Mouse (Mus musculus): ENCODE data around the gene Efr3b. TPM values are rescaled to one million over a fixed set of nuclear protein-coding genes. Genes with fewer than 3 reads are reported as not detected.
A peak's percentile ranks its signal among the peaks of the same experiment; 100 is the strongest.
"Not testable (repeated sequence)": the region's sequence is repeated elsewhere in the genome, so short reads cannot be mapped to it uniquely, and the experiment has no call there.

Efr3b gene
- polyA plus RNA-seq, 1 experiment from 2014 or later = 33.1 TPM

- Histone ChIP-seq H3K9ac (replicated peaks; ENCODE audit: low read depth, low read length) (peak overlapping the region; percentile 50), H3K27me3 (ENCODE audit: control insufficient read depth, insufficient read depth, low read length) (no peaks in the 10 kb centered on the region), H3K4me2 (ENCODE audit: low read depth, low read length) (peak overlapping the region; percentile 62), H3K4me1 (ENCODE audit: control insufficient read depth, insufficient read depth, low read length) (peaks cover 9% of the 10 kb centered on the region; the same call in 1 of the 2 replicates), H3K9me3 (ENCODE audit: control insufficient read depth, low read length) (no peaks in the 10 kb centered on the region), H3K36me3 (ENCODE audit: control insufficient read depth, insufficient read depth, low read length) (peaks cover 16% of the 10 kb centered on the region), H3K4me3 (ENCODE audit: low read depth, low read length) (peak overlapping the region; percentile 29), H3K27ac (ENCODE audit: low read depth, low read length) (0 out of 2 replicates have a peak overlapping the region, but pooled peaks have one; percentile 22)
- 25% methylated on average over 6 of the region's 6 CpGs for WGBS
- no peak for ATAC-seq (ENCODE audit: low read depth)
Measured at GRCm38 (mm10) chr12:3982257-3982656, 56.5 kb downstream of the Efr3b start.

DNA sequence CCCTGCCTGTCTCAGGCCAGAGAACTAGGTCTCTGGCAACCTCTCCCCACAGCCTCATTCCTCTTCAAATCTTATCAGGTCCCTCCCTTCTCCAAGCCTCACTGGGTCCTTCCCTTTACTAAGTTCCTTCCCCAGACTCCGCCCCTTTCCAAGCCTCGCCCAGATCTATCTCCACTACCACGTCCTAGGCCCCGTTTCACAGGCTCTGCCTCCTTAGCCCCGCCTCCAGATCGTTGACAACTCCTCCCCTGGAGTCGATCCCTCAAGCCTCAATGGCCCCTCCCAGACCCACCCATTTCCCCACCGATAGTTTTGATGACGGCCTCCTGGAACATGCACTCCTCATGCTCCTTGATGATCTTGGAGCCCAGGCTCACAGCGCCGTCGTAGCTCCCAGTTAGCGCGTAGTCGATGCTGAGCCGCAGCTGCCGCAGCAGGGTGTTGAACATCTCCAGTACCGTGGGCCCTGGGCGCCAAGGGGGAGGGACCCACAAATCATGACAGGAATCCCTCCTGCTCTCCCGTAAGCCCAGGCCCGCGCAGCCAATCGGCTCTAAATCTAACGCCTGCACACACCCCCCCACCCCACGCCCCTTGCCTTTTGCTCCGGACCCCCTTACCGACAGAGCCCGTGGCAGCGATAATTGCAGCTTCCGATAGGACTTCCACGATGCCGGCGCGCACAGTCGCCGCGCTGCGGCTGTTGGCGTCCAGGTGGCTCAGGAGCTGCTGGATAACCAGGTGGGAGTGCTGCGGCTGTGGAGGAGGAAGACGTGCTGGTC lies 57.2 kb downstream of the Efr3b start:
- Histone ChIP-seq H3K9ac (replicated peaks; ENCODE audit: low read depth, low read length) (peak overlapping the region; percentile 50), H3K36me3 (ENCODE audit: control insufficient read depth, insufficient read depth, low read length) (peaks cover 23% of the 10 kb centered on the region), H3K27me3 (ENCODE audit: control insufficient read depth, insufficient read depth, low read length) (no peaks in the 10 kb centered on the region), H3K4me2 (ENCODE audit: low read depth, low read length) (peak overlapping the region; percentile 62), H3K4me3 (ENCODE audit: low read depth, low read length) (peak overlapping the region; percentile 29), H3K27ac (ENCODE audit: low read depth, low read length) (0 out of 2 replicates have a peak overlapping the region, but pooled peaks have one; percentile 22), H3K4me1 (ENCODE audit: control insufficient read depth, insufficient read depth, low read length) (peaks cover 9% of the 10 kb centered on the region; the same call in 1 of the 2 replicates), H3K9me3 (ENCODE audit: control insufficient read depth, low read length) (no peaks in the 10 kb centered on the region)
- ATAC-seq (ENCODE audit: low read depth) = peak; percentile 90
- WGBS = under 1% methylated on average over 41 of the region's 41 CpGs

GRCm38 (mm10) chr12:3980991-3981349 lies 57.7 kb downstream of the Efr3b start:
- peaks cover 9% of the 10 kb centered on the region; the same call in 1 of the 2 replicates for H3K4me1 ChIP-seq (ENCODE audit: control insufficient read depth, insufficient read depth, low read length)
- no peak overlapping the region for H3K27ac ChIP-seq (ENCODE audit: low read depth, low read length)
- no peaks in the 10 kb centered on the region for H3K9me3 ChIP-seq (ENCODE audit: control insufficient read depth, low read length)
- H3K9ac ChIP-seq (replicated peaks; ENCODE audit: low read depth, low read length) = no peak overlapping the region
- no peak overlapping the region for H3K4me3 ChIP-seq (ENCODE audit: low read depth, low read length)
- no peaks in the 10 kb centered on the region for H3K27me3 ChIP-seq (ENCODE audit: control insufficient read depth, insufficient read depth, low read length)
- peak; percentile 12; the same call in 1 of the 2 replicates for ATAC-seq (ENCODE audit: low read depth)
- 29% methylated on average over 1 of the region's 1 CpGs for WGBS
- peaks cover 24% of the 10 kb centered on the region for H3K36me3 ChIP-seq (ENCODE audit: control insufficient read depth, insufficient read depth, low read length)
- peak overlapping the region; percentile 62 for H3K4me2 ChIP-seq (ENCODE audit: low read depth, low read length)

GRCm38 (mm10) chr12:3973169-3973568 lies 65.5 kb downstream of the Efr3b start:
- not testable (repeated sequence) for H3K4me3 ChIP-seq (ENCODE audit: low read depth, low read length); H3K4me2 ChIP-seq (ENCODE audit: low read depth, low read length); H3K4me1 ChIP-seq (ENCODE audit: control insufficient read depth, insufficient read depth, low read length); H3K27ac ChIP-seq (ENCODE audit: low read depth, low read length); ATAC-seq (ENCODE audit: low read depth); H3K9me3 ChIP-seq (ENCODE audit: control insufficient read depth, low read length); H3K27me3 ChIP-seq (ENCODE audit: control insufficient read depth, insufficient read depth, low read length); H3K9ac ChIP-seq (replicated peaks; ENCODE audit: low read depth, low read length)
- peaks cover 62% of the 10 kb centered on the region for H3K36me3 ChIP-seq (ENCODE audit: control insufficient read depth, insufficient read depth, low read length)
- WGBS = 99% methylated on average over 6 of the region's 6 CpGs

- no peak overlapping the region for H3K4me3 ChIP-seq (ENCODE audit: low read depth, low read length)
- no peaks in the 10 kb centered on the region for H3K27me3 ChIP-seq (ENCODE audit: control insufficient read depth, insufficient read depth, low read length)
- H3K36me3 ChIP-seq (ENCODE audit: control insufficient read depth, insufficient read depth, low read length) = peaks cover 52% of the 10 kb centered on the region
- H3K4me2 ChIP-seq (ENCODE audit: low read depth, low read length) = no peak overlapping the region
- H3K27ac ChIP-seq (ENCODE audit: low read depth, low read length) = no peak overlapping the region
- H3K9me3 ChIP-seq (ENCODE audit: control insufficient read depth, low read length) = no peaks in the 10 kb centered on the region
- no peak overlapping the region for H3K9ac ChIP-seq (replicated peaks; ENCODE audit: low read depth, low read length)
- no peaks in the 10 kb centered on the region for H3K4me1 ChIP-seq (ENCODE audit: control insufficient read depth, insufficient read depth, low read length)
- ATAC-seq (ENCODE audit: low read depth) = no peak
- 57% methylated on average over 9 of the region's 9 CpGs for WGBS
Measured at GRCm38 (mm10) chr12:3968380-3968779, 70.3 kb downstream of the Efr3b start.

- WGBS = 95% methylated on average over 4 of the region's 4 CpGs
- ATAC-seq (ENCODE audit: low read depth) = no peak
- H3K36me3 ChIP-seq (ENCODE audit: control insufficient read depth, insufficient read depth, low read length) = peaks cover 51% of the 10 kb centered on the region
Measured at GRCm38 (mm10) chr12:3967196-3967595, 71.5 kb downstream of the Efr3b start.

DNA sequence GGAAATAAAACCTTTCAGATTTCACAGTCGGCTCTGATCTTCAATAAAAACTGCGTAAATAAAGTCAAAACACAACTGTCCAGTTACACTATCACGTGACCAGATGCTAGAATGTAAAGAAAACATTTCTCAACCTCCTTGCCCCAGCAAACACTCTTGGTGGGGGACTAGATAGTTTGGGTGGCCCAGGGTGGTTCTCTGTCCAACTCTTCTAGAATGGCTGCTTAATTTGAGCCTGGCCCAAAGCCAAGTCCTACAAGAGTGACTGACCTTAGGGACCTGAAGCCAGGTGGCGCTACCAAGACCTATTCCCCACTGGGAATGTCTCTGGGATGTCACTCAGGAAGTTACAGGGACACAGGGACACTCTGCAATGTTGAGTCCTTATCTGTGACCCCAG lies 78.2 kb downstream of the Efr3b start:
- peaks cover 6% of the 10 kb centered on the region; the same call in 1 of the 2 replicates for H3K4me1 ChIP-seq (ENCODE audit: control insufficient read depth, insufficient read depth, low read length)
- peak overlapping the region; percentile 48 for H3K4me3 ChIP-seq (ENCODE audit: low read depth, low read length)
- 57% methylated on average over 4 of the region's 4 CpGs for WGBS
- peak overlapping the region; percentile 97 for H3K27ac ChIP-seq (ENCODE audit: low read depth, low read length)
- H3K9ac ChIP-seq (replicated peaks; ENCODE audit: low read depth, low read length) = peak overlapping the region; percentile 78
- H3K4me2 ChIP-seq (ENCODE audit: low read depth, low read length) = peak overlapping the region; percentile 70
- H3K36me3 ChIP-seq (ENCODE audit: control insufficient read depth, insufficient read depth, low read length) = peaks cover 7% of the 10 kb centered on the region; the same call in 1 of the 2 replicates
- no peaks in the 10 kb centered on the region for H3K27me3 ChIP-seq (ENCODE audit: control insufficient read depth, insufficient read depth, low read length)
- no peak for ATAC-seq (ENCODE audit: low read depth)
- H3K9me3 ChIP-seq (ENCODE audit: control insufficient read depth, low read length) = no peaks in the 10 kb centered on the region

More at GRCm38 (mm10) chr12:3967196-3967595, 71.5 kb downstream of the Efr3b start:
- Histone ChIP-seq H3K9ac (replicated peaks; ENCODE audit: low read depth, low read length) (no peak overlapping the region), H3K27ac (ENCODE audit: low read depth, low read length) (no peak overlapping the region), H3K4me2 (ENCODE audit: low read depth, low read length) (no peak overlapping the region), H3K9me3 (ENCODE audit: control insufficient read depth, low read length) (no peaks in the 10 kb centered on the region), H3K4me1 (ENCODE audit: control insufficient read depth, insufficient read depth, low read length) (no peaks in the 10 kb centered on the region), H3K27me3 (ENCODE audit: control insufficient read depth, insufficient read depth, low read length) (no peaks in the 10 kb centered on the region), H3K4me3 (ENCODE audit: low read depth, low read length) (no peak overlapping the region)

- H3K36me3 ChIP-seq (ENCODE audit: control insufficient read depth, insufficient read depth, low read length) = 0 out of 2 replicates have a peak, but pooled peaks cover 3% of the 10 kb centered on the region
- no peaks in the 10 kb centered on the region for H3K9me3 ChIP-seq (ENCODE audit: control insufficient read depth, low read length)
- H3K4me1 ChIP-seq (ENCODE audit: control insufficient read depth, insufficient read depth, low read length) = peaks cover 6% of the 10 kb centered on the region; the same call in 1 of the 2 replicates
- ATAC-seq (ENCODE audit: low read depth) = peak; percentile 98
- H3K27me3 ChIP-seq (ENCODE audit: control insufficient read depth, insufficient read depth, low read length) = no peaks in the 10 kb centered on the region
- 2% methylated on average over 53 of the region's 53 CpGs for WGBS
- peak overlapping the region; percentile 70 for H3K4me2 ChIP-seq (ENCODE audit: low read depth, low read length)
- H3K27ac ChIP-seq (ENCODE audit: low read depth, low read length) = peak overlapping the region; percentile 97
- peak overlapping the region; percentile 48 for H3K4me3 ChIP-seq (ENCODE audit: low read depth, low read length)
- peak overlapping the region; percentile 78 for H3K9ac ChIP-seq (replicated peaks; ENCODE audit: low read depth, low read length)
Measured at GRCm38 (mm10) chr12:3959791-3960543, 78.7 kb downstream of the Efr3b start.
